Mouse (Mus musculus) T-cell, adult 2 months (primary cell): ENCODE measurements around the gene Sapcd2.
A peak's percentile ranks its signal among the peaks of the same experiment; 100 is the strongest.

ENCODE experiments used
- DNase-seq: peaks from one replicate; pipeline ENCODE4 v3.0.0; 2022; ENCODE audit warnings: low spot score

Gene Sapcd2

DNA sequence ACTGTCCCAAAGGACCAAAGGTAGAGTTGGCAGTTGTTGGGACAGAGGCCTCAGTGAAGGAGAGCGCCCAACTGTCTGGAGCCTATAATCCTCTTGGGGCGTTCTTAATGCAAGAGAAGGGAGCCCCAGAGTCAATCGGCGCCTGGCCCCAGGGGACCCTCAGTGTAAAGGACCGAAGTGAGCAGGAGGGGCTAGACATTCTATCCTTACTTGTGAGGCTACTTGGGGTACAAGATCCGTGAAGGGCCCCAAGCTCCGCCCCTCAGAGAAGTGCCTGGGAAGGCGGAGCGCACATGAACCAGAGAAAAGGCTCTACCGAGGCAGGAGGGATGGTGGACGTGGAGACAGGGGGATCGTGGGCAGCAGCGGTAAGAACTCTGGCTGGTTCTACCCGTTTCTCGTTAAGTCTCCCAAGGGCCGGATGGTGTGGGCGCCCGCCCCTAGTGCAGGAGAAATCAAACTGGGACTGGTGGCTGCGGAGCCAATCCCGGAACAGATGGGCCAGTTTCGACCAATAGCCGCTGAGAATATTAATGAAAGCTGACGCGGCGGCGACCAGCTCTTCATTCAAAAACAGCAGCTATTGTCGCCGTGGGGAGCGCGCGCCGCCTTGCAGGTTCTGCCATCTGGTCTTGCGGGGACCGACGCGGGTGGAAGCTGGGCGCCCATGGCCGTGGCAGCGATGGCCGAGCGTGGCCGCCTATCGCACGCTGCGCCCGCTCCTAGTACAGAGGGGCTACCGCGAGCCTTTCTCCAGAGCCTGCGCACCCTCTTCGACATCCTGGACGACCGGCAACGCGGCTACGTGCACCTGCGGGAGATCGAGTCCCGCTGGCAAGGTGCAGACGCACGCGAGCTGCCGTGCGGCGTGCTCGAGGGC, at the start of gene Sapcd2:
Gene Sapcd2, plus strand, starts transcription at position 558 of the 880 bp plus-strand sequence.
- DNase-seq = peak; percentile 88

DNA sequence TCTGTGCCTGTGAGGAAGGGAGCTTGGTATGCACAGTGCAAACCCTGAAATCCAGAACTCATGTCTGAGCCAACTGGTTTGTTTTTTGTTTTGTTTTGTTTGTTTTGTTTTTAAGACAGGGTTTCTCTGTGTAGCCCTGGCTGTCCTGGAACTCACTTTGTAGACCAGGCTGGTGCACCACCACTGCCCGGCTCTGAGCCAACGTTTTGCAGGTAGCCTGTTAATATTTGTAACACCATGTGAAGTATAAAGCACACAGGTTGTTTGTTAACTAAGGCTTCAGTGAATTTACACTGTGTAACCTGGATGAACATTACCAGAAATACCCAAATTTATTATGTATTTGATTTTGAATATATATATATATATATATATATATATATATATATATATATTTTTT, 46.1 kb upstream of the Sapcd2 start:
- no peak for DNase-seq

DNA sequence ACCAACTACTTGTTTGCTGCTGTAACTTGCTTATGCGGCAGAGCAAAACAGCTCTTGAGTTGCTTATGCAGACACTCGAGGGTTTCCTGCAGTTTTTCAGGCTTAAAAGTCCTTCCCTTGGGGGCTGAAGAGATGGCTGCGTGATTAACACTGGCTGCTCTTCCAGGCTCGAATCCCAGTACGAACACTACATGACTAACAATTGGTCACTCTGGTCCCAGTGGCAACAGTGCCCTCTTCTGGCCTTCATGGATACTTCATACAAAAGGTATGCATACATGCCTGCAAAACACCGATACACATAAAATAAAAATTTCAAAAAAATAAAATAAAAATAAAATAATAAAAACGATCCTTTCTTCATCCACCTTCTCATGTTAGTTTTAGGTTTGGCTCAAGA, 43.7 kb upstream of the Sapcd2 start:
- no peak for DNase-seq

DNA sequence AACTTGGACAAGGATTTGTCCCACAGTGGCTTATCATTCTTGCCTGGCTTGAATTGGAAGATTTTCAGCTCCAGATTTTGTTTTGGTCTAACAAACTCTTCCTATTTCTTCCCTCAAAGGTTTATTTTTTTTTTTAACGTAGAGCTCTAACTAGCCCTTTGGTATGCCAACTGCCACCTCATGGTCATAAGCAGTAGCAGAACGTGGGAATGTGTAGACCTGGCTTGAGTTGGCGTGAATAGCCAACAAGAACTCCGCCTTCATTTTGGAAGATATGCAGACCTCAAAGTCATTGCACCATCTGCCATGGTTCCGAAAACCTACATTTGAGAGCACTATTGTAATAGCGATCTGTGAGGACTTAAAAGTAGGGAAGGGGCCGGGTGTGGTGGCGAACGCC, 40.7 kb upstream of the Sapcd2 start:
- no peak for DNase-seq

DNA sequence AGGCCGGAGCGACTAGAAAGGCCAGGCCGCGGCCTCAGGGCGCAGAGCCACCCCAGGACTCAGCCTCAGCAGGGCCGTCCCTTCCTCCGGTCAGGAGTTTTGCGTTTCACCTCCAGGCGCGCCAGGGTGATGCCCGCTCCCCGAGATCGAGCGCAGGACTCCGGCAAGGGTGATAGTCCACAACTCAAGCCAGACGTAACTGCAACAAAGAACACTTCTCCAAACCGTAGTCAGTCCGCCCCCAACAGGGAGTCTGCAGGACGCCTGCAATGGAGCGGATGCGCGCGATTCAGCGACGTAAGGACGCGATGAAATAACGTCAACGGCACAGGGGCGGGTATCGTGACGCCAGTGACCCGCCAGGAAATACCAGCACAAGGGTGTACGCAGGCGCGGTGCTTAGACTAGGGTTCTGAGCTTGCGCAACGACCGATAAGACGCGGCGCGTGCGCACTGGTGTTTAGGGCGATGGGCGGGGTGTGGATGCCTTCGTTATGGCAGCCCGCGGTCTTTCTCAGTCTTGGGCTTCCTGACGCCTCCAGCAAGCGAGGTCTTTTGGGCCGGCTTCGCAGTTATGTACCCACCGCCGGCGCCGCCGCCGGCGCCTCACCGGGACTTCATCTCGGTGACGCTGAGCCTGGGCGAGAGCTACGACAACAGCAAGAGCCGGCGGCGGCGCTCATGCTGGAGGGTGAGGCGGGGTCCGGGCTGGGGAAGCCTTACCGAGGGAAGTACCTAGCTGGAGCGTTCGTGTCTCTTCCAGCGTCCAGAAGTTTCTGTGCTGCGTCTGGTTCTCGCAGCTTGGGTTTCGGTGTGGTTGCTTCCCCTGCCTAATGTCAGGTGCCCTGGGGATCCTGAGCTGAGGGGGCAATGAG, 39.6 kb upstream of the Sapcd2 start, which contains the start of gene Man1b1:
Gene Man1b1, plus strand, starts transcription at position 53 of the 875 bp plus-strand sequence.
- DNase-seq = peak; percentile 100

DNA sequence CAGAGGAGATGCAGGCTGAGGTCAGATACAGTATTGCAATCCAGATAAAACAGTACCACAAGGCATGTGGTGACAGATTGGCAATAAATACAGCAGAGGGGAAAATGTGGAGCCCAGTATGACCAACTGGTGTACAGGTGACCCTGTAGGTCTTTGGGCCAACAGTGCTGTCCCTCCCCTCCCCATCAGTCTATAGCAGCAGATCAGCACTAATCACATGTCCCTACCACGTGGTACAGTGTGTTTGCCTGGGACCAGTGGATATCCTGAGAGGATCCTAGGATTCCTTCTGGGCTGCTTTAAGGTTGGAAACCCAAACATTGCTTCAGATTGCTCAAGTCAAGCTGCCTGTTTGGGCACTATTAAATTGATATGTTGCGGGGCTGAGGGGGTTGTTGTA, 38.6 kb upstream of the Sapcd2 start:
- no peak for DNase-seq

DNA sequence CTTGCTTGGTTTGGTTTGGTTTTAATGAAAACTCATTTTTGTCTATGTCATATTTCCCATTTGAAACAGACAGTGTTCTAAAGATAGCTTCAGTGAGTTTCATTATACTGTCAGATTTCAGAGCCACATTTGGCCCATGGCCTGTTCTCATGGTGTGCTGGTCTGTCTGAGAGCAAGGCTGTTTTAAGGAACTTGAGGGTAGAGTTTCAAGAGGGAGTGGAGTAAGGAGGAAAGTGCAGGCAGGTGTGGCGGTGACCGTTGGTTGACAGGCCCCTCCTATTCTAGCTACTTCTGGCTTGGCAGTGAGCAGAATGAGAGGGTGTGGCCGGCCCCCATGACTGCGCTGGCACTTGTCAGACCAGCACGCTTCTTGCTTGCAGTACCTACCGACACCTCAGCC, 33.8 kb upstream of the Sapcd2 start:
- no peak for DNase-seq

DNA sequence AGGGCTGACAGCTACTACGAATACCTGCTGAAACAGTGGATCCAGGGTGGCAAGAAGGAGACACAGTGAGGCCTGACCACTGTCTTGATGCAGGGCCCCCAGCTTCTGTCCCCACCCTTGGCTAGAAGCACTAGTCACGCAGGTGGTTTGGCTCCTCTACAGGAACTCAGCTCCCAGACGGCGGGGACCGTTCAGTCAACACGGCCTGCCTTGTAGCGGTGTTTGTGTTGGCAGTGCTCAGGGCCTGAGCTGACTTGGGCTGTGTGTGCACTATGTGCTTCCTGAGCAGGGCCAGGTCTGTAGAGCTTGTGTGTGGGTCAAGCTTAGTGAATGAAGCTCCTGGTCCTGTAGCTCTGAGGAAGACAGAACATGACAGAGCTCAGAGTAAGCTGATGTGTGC, 24.0 kb upstream of the Sapcd2 start:
- DNase-seq = no peak

DNA sequence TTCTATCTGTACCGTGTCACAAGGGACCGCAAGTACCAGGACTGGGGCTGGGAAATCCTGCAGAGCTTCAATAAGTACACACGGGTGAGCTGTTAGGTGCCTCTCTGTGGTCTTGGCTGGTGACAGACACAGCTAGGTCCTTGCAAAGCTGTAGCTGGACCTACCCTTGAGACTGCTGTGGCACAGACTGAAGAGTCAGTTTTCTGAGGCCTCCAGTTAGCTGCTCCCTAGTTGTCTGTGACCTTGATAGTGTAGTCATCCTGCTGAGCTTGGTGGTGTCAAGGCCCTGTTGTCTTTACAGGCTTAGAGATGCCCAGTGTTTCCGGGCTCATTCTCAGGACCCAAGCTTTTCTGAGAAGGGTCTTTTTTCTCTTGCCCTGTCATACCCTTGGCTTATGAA, 22.6 kb upstream of the Sapcd2 start:
- no peak for DNase-seq

DNA sequence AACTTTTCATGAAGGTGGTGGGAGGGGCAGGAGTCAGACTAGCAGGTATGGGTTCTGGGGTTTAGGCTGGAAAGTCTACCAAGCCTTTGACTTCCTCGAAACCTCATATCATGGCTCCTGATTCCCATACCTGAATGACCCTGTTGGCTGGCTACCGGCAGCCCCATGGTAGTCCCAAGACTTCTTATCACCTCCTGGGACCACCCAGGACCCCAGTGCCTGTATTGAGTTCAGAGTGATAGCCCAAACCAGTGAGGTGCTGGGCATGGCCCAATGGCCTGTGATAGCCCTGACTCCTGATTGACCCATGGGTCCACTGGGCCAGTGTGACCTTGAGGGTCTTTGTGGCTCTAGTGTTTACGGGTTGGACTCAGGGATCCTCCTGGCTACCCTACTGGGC, 21.4 kb upstream of the Sapcd2 start:
- no peak for DNase-seq

DNA sequence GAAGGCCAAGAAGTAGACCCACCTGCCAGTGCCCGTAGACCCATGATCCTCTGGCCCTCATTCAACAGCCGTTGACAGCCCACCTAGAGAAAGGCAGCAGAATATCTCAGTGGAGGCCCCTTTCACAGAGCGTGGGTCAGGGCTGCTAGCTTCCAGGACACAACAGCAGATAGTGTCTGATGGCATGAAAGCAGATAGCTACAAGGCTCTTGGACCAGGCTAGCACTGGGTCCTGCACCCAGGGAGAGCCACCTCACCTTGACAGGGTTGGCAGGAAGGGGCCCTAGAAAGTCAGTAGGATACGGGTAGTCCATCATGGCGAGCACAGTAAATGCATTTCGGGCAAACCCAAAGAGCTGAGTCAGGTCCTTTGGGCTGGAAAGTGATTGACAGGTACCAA, 17.9 kb upstream of the Sapcd2 start:
- no peak for DNase-seq

DNA sequence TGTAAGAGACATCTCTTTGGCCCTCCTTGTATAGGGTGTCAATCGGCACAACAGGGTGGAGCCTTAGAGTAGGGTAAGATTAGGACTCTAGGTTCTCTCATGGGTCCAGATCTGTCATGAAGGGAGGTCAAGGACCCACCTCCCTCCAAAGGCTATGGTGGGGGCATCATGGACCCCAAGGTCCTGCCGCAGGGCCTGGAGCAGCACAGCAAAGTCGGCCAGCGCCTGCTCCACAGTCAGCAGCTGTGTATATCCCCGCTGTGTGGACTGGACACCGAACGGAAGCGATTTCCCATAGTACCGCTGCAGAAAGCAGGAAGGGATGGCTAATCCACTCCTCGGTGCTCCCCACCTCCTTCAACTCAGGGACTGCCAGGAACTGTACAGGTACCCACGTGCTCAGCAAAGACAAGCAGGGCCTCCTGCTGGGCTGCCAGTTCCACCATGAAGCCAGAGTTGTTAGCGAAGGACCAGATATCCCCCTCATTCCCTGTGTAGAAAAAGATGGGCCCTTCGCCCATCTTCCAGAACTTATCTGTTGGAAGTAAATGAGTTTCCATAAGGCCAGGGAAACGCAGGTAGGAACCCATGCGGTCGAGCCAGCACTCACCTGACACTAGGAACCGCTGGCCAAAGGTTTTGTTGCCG, 16.6 kb upstream of the Sapcd2 start:
- no peak for DNase-seq

DNA sequence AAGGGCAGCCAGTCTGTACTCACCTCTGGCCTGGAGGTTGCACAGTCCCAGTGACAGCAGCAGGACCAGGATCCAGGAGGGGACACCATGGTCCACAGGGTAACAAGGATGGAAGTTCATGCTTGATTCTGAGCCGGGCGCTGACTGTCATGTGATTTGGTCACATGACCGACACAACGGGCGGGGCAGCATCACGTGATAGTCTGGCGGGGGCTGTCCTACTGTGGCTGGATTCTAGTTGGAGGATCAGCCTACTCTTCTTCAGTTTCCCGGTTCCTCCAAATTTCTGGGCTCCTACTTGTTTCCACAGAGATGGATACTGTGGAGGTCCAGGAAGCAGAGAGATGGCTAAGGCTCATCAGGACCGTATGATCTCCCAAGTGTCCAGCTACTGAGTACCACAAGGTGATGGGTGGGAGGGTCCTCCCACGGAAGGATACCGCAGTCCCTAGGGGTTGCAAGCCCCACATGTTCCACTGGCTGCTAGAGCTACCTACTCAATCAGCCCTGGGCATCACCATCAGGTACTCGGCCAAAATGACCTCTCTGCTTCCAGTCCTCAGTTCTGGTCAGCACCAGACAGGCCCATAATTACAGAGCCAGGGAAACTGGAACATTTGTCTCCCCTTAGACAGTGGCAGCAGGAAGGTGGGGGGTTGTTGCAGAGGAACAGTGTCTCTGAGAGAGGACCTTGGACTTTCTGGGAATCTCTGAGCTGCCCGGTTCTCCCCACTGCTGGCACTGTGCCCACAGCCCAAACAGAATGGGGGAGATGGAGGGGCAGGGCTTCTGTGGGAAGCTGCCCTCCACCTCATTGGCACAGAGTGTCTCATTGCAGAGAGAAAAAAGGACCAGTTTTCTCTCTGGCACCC, 15.7 kb upstream of the Sapcd2 start, which contains the start of gene Dpp7:
Gene Dpp7, minus strand, starts transcription at position 152 of the 872 bp plus-strand sequence.
- DNase-seq = peak; percentile 73

DNA sequence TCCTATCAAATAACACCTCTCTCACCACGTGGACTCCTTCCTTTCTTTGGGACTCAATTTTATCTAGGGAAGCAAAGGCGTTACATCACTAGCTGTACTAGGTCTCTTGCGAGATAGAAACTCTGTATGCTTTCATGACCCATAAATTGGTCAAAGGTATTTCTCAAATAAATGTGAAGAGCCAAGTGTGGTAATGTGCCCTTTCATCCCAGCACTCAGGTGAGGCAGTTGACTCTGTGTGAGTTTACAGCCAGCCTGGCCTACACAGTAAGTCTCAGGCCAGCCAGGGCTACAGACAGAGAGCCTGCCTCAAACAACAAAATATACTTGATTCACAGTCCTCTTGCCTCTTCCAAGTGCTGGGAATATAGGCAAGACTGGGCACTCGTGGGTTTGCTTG, 12.3 kb upstream of the Sapcd2 start:
- DNase-seq = no peak

DNA sequence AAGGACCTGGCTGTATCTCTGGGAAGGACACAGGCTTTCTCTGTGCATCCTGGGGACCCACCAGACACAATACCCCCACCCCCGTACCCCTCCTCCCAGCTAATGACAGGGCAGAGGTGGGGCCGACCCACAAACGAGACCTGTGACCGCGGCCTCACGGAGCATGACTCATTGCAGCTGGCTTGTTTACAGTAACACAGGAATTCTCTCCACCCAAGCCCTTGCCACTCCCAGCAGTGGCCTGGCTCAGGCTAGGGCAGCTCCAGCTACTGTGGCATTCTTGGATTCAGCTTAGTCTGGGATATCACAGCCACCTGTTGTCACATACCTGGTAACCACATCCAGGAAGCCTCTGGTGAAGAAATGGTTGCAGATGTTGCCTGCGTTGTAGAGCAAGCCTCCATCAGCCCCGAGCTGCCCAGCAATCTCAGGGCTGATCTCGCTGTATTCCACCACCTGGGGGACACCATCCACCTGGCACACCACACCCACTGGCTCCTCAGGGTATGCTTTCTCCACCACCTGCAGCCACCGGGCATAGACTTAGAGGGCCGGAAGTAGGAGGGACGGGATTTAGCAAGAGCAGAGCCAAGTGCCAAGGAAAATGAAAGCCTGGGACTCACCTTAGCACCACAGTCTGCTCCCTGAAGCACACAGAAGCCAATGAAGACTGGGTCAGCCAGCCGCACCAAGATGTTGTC, 8.5 kb upstream of the Sapcd2 start:
- DNase-seq = no peak

DNA sequence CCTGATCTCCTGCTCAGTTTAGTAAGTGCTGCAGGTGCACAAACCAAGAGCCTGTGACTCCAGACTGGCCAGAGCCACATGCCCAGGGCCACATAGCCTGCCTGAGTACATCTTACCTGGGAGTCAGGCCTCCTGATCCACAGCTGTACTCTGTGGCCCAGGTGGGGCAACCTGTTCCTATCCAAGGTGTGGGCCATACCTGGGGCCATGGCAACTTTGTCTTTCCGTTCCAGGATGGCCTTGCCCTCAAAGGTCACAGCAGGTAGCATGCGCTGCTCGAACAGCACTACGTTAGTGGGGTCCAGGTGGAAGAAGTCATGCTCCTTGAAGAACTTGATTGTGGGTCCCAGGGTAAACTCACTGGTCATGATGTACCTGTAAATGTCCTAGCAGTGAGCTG, 7.8 kb upstream of the Sapcd2 start:
- DNase-seq = no peak

DNA sequence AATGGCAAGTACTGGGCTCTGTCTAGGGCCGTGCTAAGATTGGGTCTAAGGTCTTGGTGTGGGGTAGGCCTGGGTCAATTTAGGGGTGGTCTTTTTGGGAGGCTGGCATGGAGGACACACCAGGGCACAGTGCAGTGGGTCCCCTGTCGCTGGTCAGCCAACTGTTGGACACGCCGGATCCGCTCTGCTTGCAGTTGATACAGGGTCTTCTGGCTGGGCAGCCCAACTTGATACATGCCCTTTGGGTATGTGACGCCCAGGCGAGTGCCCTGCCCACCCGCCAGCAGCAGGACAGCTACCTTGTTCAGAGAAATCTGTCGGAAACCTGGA, 7.4 kb upstream of the Sapcd2 start:
- DNase-seq = no peak

DNA sequence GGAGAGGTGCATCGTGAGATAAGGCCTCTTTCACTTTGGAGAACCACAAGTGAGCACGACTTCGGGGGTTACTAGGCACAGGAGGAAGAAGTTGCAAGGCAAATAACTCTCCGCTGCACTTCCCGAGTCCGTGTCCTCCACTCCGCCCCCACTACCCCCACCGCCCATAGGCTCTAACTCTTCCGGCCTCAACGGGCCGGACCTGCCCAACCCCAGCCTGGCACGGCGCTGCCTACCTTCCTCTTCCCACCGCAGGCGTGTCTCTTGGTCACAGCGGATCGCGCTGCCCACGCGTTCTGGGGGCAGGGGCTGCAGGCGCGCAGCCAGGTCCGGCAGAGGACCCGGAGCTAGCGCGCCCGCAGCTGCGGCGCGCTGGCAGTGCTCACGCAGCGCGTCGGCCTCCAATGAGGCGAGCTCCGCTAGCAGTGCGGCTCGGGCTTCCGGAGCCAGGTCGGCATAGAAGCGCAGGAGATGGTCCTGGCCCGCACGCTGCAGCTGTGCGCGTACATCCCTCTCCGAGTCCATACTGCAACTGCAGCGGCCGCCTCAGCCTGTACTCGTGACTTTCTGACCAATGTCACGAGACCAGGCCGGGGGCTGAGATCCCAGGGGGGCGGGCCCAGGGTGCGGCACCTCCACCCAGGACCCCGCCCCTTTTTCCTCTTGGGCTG, 6.9 kb upstream of the Sapcd2 start, which contains the start of gene Uap1l1:
Gene Uap1l1, minus strand, starts transcription at position 592 of the 671 bp plus-strand sequence.
- peak; percentile 47 for DNase-seq

DNA sequence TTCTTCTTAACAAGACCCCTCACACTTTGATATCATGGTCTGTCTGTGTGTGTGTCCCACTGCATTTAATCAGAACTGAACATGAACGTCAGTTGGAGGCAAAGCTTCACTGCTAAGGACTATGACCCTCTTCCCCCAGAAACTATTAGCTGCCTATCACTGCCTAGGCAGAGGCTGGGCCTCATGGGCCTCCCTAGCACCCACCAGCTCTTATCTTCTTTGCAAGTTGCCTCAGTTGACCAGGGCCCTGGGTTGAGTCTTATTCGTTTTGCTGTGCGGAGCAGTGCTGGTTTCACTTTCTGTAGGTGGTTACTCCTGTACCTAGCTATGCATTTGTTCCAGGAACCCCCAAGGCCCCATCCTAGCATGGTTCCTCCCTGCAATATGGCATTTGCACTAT, 2.1 kb upstream of the Sapcd2 start:
- no peak for DNase-seq
